Mouse (Mus musculus): ENCODE measurements around the gene Slc25a18. TPM values are rescaled to one million over a fixed set of nuclear protein-coding genes. Genes with fewer than 3 reads are reported as not detected.

The Slc25a18 gene
- total and polyA plus RNA-seq, 3 experiments: 0.05 TPM; not detected in 2

GRCm38 (mm10) chr6:120776286-120776685 is 2.9 kb downstream of the Slc25a18 start:
- peaks cover 3% of the 10 kb centered on the region for H3K36me3 ChIP-seq (replicated peaks)
- DNase-seq (ENCODE audit: low spot score): no peak
- peaks cover 1% of the 10 kb centered on the region for H3K27me3 ChIP-seq (ENCODE audit: insufficient read depth, low read length)
- H3K4me1 ChIP-seq (ENCODE audit: insufficient read depth, low read depth, low read length): no peaks in the 10 kb centered on the region
- H3K9me3 ChIP-seq (replicated peaks): no peaks in the 10 kb centered on the region
- ATAC-seq (ENCODE audit: extremely low read depth, insufficient number of reproducible peaks, low FRiP score, poor library complexity, severe bottlenecking): no peak
- no peak overlapping the region for H3K4me3 ChIP-seq (ENCODE audit: low read depth, low read length)
- TF ChIP-seq TAL1 (conservative IDR thresholded peaks at IDR 0.05; ENCODE audit: low read depth, low read length): no peak
- no peak for TF ChIP-seq GATA2 (IDR thresholded peaks at IDR 0.05; ENCODE audit: borderline replicate concordance, low read depth, low read length)
- no peak for TF ChIP-seq GATA1 (IDR thresholded peaks at IDR 0.05; ENCODE audit: borderline replicate concordance, low read length)
- TF ChIP-seq CTCF (IDR thresholded peaks at IDR 0.05; ENCODE audit: low read depth, low read length): no peak
- no peak for TF ChIP-seq POLR2AphosphoS5 (IDR thresholded peaks at IDR 0.05; ENCODE audit: insufficient replicate concordance, low read depth, low read length)

DNA sequence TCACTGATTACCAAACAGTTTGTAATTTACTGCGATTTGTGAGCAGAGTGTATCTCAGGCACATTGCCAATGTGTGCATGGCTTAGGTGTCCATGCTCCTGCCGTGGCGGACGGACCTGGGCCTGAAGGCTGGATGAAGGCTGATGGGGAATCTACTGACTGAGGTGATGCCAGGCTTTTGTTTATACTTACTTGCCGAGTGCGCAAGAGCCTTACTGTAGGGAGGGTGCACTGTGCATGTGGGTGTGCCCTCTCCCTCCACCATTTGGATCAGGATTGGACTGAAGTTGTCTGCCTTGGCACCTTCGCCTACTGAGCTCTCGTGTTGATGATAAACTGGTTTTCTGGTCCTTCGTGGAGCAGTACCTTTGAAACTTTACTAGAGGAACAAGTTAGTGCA is 4.2 kb downstream of the Slc25a18 start:
- H3K4me3 ChIP-seq (ENCODE audit: low read depth, low read length): no peak overlapping the region
- DNase-seq (ENCODE audit: low spot score): no peak
- TF ChIP-seq GATA1 (IDR thresholded peaks at IDR 0.05; ENCODE audit: borderline replicate concordance, low read length): no peak
- no peak for TF ChIP-seq TAL1 (conservative IDR thresholded peaks at IDR 0.05; ENCODE audit: low read depth, low read length)
- TF ChIP-seq POLR2AphosphoS5 (IDR thresholded peaks at IDR 0.05; ENCODE audit: insufficient replicate concordance, low read depth, low read length): no peak
- H3K27me3 ChIP-seq (ENCODE audit: insufficient read depth, low read length): no peaks in the 10 kb centered on the region; the same call in 1 of the 2 replicates
- no peaks in the 10 kb centered on the region for H3K4me1 ChIP-seq (ENCODE audit: insufficient read depth, low read depth, low read length)
- H3K36me3 ChIP-seq (replicated peaks): peaks cover 3% of the 10 kb centered on the region
- H3K9me3 ChIP-seq (replicated peaks): no peaks in the 10 kb centered on the region
- no peak for ATAC-seq (ENCODE audit: extremely low read depth, insufficient number of reproducible peaks, low FRiP score, poor library complexity, severe bottlenecking)

DNA sequence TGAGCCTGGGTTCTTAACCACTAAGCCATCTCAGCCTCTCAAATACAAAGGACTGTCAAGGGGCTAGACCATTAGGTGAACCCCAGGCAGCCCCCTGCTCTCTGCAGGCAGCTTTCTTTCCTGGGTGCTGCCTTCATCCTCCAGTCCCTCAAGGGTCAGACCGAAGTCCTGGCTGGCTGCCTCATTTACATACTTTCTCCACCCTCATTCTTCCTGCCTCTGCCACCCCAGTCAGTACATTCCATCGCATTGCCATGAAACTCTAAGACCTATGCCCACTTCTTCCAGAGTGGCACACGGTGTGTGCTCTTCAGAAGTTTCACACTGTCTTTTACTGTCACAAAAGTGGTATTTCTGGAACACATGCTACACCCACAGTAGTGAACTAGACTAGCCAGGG is 4.8 kb downstream of the Slc25a18 start:
- TF ChIP-seq POLR2AphosphoS5 (IDR thresholded peaks at IDR 0.05; ENCODE audit: insufficient replicate concordance, low read depth, low read length): no peak
- TF ChIP-seq GATA1 (IDR thresholded peaks at IDR 0.05; ENCODE audit: borderline replicate concordance, low read length): no peak
- no peak for TF ChIP-seq CTCF (IDR thresholded peaks at IDR 0.05; ENCODE audit: low read depth, low read length)
- no peak for TF ChIP-seq GATA2 (IDR thresholded peaks at IDR 0.05; ENCODE audit: borderline replicate concordance, low read depth, low read length)
- no peak for TF ChIP-seq TAL1 (conservative IDR thresholded peaks at IDR 0.05; ENCODE audit: low read depth, low read length)
- DNase-seq (ENCODE audit: low spot score) (no peak), ATAC-seq (ENCODE audit: extremely low read depth, insufficient number of reproducible peaks, low FRiP score, poor library complexity, severe bottlenecking) (no peak)
- Histone ChIP-seq H3K27me3 (ENCODE audit: insufficient read depth, low read length) (no peaks in the 10 kb centered on the region), H3K36me3 (replicated peaks) (peaks cover 3% of the 10 kb centered on the region), H3K9me3 (replicated peaks) (no peaks in the 10 kb centered on the region), H3K4me1 (ENCODE audit: insufficient read depth, low read depth, low read length) (no peaks in the 10 kb centered on the region), H3K4me3 (ENCODE audit: low read depth, low read length) (no peak overlapping the region)

GRCm38 (mm10) chr6:120782948-120783347 is 9.6 kb downstream of the Slc25a18 start:
- TF ChIP-seq GATA1 (IDR thresholded peaks at IDR 0.05; ENCODE audit: borderline replicate concordance, low read length) (no peak), CTCF (IDR thresholded peaks at IDR 0.05; ENCODE audit: low read depth, low read length) (no peak), POLR2AphosphoS5 (IDR thresholded peaks at IDR 0.05; ENCODE audit: insufficient replicate concordance, low read depth, low read length) (no peak), GATA2 (IDR thresholded peaks at IDR 0.05; ENCODE audit: borderline replicate concordance, low read depth, low read length) (no peak), TAL1 (conservative IDR thresholded peaks at IDR 0.05; ENCODE audit: low read depth, low read length) (no peak)
- no peaks in the 10 kb centered on the region for H3K27me3 ChIP-seq (ENCODE audit: insufficient read depth, low read length)
- peaks cover 8% of the 10 kb centered on the region; the same call in 1 of the 2 replicates for H3K4me1 ChIP-seq (ENCODE audit: insufficient read depth, low read depth, low read length)
- no peak overlapping the region for H3K4me3 ChIP-seq (ENCODE audit: low read depth, low read length)
- no peak for DNase-seq (ENCODE audit: low spot score)
- no peak for ATAC-seq (ENCODE audit: extremely low read depth, insufficient number of reproducible peaks, low FRiP score, poor library complexity, severe bottlenecking)
- no peaks in the 10 kb centered on the region for H3K9me3 ChIP-seq (replicated peaks)
- peaks cover 23% of the 10 kb centered on the region for H3K36me3 ChIP-seq (replicated peaks)

GRCm38 (mm10) chr6:120784351-120784750 is 11.0 kb downstream of the Slc25a18 start:
- H3K4me1 ChIP-seq (ENCODE audit: insufficient read depth, low read depth, low read length): peaks cover 15% of the 10 kb centered on the region
- H3K36me3 ChIP-seq (replicated peaks): peaks cover 36% of the 10 kb centered on the region
- ATAC-seq (ENCODE audit: extremely low read depth, insufficient number of reproducible peaks, low FRiP score, poor library complexity, severe bottlenecking) (no peak), DNase-seq (ENCODE audit: low spot score) (no peak)
- no peak overlapping the region for H3K4me3 ChIP-seq (ENCODE audit: low read depth, low read length)
- H3K9me3 ChIP-seq (replicated peaks): no peaks in the 10 kb centered on the region
- no peaks in the 10 kb centered on the region for H3K27me3 ChIP-seq (ENCODE audit: insufficient read depth, low read length)
- TF ChIP-seq GATA1 (IDR thresholded peaks at IDR 0.05; ENCODE audit: borderline replicate concordance, low read length) (no peak), POLR2AphosphoS5 (IDR thresholded peaks at IDR 0.05; ENCODE audit: insufficient replicate concordance, low read depth, low read length) (no peak), TAL1 (conservative IDR thresholded peaks at IDR 0.05; ENCODE audit: low read depth, low read length) (no peak), CTCF (IDR thresholded peaks at IDR 0.05; ENCODE audit: low read depth, low read length) (no peak), GATA2 (IDR thresholded peaks at IDR 0.05; ENCODE audit: borderline replicate concordance, low read depth, low read length) (no peak)

GRCm38 (mm10) chr6:120788068-120788607 is 14.8 kb downstream of the Slc25a18 start:
- peaks cover 39% of the 10 kb centered on the region for H3K4me1 ChIP-seq (ENCODE audit: insufficient read depth, low read depth, low read length)
- ATAC-seq (ENCODE audit: extremely low read depth, insufficient number of reproducible peaks, low FRiP score, poor library complexity, severe bottlenecking): no peak

More at GRCm38 (mm10) chr6:120788068-120788607, 14.8 kb downstream of the Slc25a18 start:
- peaks cover 72% of the 10 kb centered on the region for H3K36me3 ChIP-seq (replicated peaks)
- DNase-seq (ENCODE audit: low spot score): no peak
- no peaks in the 10 kb centered on the region for H3K27me3 ChIP-seq (ENCODE audit: insufficient read depth, low read length)
- TF ChIP-seq GATA2 (IDR thresholded peaks at IDR 0.05; ENCODE audit: borderline replicate concordance, low read depth, low read length): no peak
- TF ChIP-seq TAL1 (conservative IDR thresholded peaks at IDR 0.05; ENCODE audit: low read depth, low read length): no peak
- TF ChIP-seq GATA1 (IDR thresholded peaks at IDR 0.05; ENCODE audit: borderline replicate concordance, low read length): no peak
- TF ChIP-seq POLR2AphosphoS5 (IDR thresholded peaks at IDR 0.05; ENCODE audit: insufficient replicate concordance, low read depth, low read length): no peak
- no peak for TF ChIP-seq CTCF (IDR thresholded peaks at IDR 0.05; ENCODE audit: low read depth, low read length)
- H3K4me3 ChIP-seq (ENCODE audit: low read depth, low read length): no peak overlapping the region
- no peaks in the 10 kb centered on the region for H3K9me3 ChIP-seq (replicated peaks)
